Mouse (Mus musculus): ENCODE measurements around the gene Sem1. TPM values are rescaled to one million over a fixed set of nuclear protein-coding genes. Genes with fewer than 3 reads are reported as not detected.

Sem1 gene
- polyA plus RNA-seq (2014; fragmentation: Nextera tagmentation; extraction: Ambion mirVana): 144 and 164 TPM in 2 replicates

DNA sequence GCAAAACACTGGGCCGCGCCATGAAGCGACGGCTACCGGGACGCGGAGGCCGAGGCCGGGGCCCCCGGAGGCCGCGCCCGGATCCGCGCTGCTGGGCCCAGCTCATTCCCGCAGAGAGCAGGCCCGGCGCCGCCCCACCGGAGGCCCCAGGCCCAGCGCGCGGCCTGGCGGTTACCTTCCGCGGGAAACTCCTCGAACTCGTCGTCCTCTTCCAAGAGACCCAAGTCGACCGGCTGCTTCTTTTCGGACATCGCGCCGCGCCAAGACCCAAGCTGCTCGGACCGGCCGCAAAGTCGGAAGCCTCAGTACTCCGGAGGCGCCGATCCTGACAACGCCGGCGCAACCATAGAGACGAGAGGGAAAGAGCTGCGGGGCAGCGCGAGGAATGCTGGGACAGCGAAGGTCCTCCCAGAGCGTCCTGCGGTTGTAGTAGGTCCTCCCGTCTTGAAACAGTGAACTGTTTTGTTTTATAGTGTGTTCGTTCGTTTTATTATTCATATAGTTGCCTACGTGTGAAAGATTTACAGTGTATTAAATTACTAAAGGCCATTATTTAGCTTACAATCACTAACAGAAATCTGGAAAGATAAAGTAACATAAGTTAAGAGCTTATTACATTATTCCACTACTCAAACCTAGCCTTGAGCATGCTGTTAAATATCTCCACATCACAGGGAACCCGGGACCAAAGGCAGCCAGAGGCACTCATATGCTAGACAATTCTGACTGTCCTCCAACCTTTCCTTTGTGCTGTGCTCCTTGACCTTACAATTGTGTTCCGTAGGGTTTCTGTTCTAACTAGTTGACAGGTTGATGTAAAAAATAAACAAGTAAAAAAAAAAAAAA lies at the start of gene Sem1:
Gene Sem1 (minus strand): TSS at position 360 of the 846 bp plus-strand sequence.
- peak within 1 kb of the TSS; percentile 85 for H3K4me2 ChIP-seq (replicated peaks)
- no peaks in the 10 kb centered on the region for H3K36me3 ChIP-seq (replicated peaks; ENCODE audit: control insufficient read depth, insufficient read depth)
- peak within 1 kb of the TSS; percentile 97 for H3K9ac ChIP-seq
- peak; percentile 89 for DNase-seq (ENCODE audit: low spot score)
- under 1% methylated on average over 59 of the region's 59 CpGs for WGBS
- peak within 1 kb of the TSS; percentile 86 for H3K4me3 ChIP-seq (replicated peaks; ENCODE audit: low read length)
- no peaks in the 10 kb centered on the region for H3K9me3 ChIP-seq (ENCODE audit: control insufficient read depth, low read length)
- no peaks in the 10 kb centered on the region for H3K27me3 ChIP-seq (ENCODE audit: control insufficient read depth, insufficient read depth, low read length)
- peak; percentile 99 for ATAC-seq (ENCODE audit: low FRiP score)
- peak within 1 kb of the TSS; percentile 77 for H3K27ac ChIP-seq
- H3K4me1 ChIP-seq (replicated peaks; ENCODE audit: control insufficient read depth, insufficient read depth, low read length): peaks cover 21% of the 10 kb centered on the region

DNA sequence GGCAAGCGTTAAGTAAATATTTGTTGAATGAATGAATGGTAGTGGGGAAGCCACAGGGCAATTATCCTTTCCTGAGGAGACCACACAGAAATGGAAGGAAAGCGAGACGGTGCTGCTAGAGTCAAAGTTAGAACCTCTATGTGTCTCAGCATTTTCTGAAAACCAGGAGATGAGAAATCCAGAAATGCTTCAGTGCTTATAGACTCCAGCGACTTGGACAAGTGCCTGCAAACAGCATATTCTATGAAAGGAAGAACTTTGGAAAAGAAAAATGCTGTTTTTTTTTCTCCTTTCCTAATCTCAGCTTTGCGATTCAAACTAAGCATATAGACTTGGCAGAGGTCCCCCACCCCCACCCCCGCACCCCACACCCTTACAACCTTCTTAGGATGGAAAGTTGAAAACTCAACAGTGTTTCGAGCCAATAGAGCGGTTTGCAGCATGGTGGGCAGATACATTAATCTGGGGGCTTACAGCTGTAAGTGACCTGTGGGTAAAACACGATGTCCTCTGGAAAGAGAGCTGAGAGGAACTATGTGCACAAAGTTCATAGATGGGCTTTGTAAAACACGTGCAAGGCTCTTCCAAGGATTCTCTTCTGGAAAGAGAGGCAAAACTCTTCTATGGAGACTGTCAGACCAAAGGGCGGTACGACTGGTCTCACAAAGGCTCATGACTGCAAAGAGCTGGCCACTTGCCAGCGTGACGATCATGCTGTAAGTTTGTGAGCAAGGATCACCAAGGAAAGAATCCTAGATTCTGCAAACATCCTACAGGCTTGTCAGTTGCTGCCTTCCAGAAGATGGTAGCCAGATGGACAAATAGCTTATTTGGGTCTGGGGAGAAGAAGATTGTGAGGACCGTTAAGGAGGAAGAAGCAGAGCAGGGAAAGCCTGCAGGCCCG lies 44.6 kb upstream of the Sem1 start:
- DNase-seq (ENCODE audit: low spot score) (peak; percentile 66), ATAC-seq (ENCODE audit: low FRiP score) (no peak)
- 58% methylated on average over 16 of the region's 16 CpGs for WGBS
- Histone ChIP-seq H3K4me1 (replicated peaks; ENCODE audit: control insufficient read depth, insufficient read depth, low read length) (no peaks in the 10 kb centered on the region), H3K36me3 (replicated peaks; ENCODE audit: control insufficient read depth, insufficient read depth) (no peaks in the 10 kb centered on the region), H3K4me3 (replicated peaks; ENCODE audit: low read length) (no peak overlapping the region), H3K9me3 (ENCODE audit: control insufficient read depth, low read length) (no peaks in the 10 kb centered on the region), H3K4me2 (replicated peaks) (0 out of 2 replicates have a peak overlapping the region, but pooled peaks have one; percentile 20), H3K27ac (no peak overlapping the region), H3K9ac (no peak overlapping the region), H3K27me3 (ENCODE audit: control insufficient read depth, insufficient read depth, low read length) (no peaks in the 10 kb centered on the region)

DNA sequence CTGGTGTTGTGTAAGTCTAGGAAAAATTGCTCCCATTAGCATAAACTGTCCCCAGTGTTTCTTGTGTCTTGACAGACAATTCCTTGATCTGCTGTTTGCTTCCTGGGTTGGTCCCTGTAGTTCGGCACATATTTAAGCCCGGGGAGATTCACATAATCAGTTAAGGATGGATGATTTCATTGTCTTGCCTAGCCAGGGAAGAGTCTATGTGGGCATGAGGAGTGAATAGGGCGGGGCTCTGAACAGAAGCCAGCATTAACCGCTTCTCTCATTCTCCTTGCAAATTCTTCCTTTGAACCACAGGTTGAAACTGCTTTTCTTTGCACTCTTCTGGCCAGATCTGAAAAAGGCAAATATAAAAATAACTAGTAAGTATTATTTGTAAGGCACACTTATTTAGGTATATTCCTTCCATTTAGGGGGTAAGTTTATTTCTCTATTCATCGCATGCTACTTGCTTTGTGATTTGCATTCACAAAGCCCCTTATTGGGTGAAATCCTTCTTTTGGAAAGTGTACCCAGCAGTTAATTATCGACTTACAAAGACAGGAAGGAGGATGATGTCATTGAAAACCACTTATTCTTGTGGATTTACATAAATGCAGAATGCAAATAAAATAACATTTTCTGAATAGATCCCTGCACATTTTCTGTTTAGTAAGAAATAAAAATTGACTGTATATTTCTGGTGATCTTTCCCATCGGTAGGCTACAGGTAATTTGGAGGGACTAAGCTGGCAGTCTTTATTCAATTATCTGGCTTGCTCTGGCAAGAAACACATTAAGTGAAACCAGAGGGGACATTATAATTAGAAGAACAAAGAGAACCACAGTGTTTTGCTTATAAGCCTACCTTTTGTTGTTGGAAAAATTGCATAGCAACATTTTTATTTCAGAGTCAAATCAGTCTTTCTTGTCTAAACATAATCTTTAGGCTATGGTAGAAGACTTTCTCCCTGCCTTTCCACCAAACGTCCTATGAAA lies 25.4 kb upstream of the Sem1 start:
- H3K27ac ChIP-seq: peak overlapping the region; percentile 28
- peaks cover 6% of the 10 kb centered on the region for H3K4me1 ChIP-seq (replicated peaks; ENCODE audit: control insufficient read depth, insufficient read depth, low read length)
- ATAC-seq (ENCODE audit: low FRiP score): peak; percentile 76; the same call in 1 of the 2 replicates
- peak; percentile 29 for DNase-seq (ENCODE audit: low spot score)
- peak overlapping the region; percentile 11; the same call in 1 of the 2 replicates for H3K4me2 ChIP-seq (replicated peaks)
- no peaks in the 10 kb centered on the region for H3K9me3 ChIP-seq (ENCODE audit: control insufficient read depth, low read length)
- no peak overlapping the region for H3K9ac ChIP-seq
- H3K36me3 ChIP-seq (replicated peaks; ENCODE audit: control insufficient read depth, insufficient read depth): no peaks in the 10 kb centered on the region
- H3K4me3 ChIP-seq (replicated peaks; ENCODE audit: low read length): no peak overlapping the region
- no peaks in the 10 kb centered on the region for H3K27me3 ChIP-seq (ENCODE audit: control insufficient read depth, insufficient read depth, low read length)
- 33% methylated on average over 8 of the region's 8 CpGs for WGBS

DNA sequence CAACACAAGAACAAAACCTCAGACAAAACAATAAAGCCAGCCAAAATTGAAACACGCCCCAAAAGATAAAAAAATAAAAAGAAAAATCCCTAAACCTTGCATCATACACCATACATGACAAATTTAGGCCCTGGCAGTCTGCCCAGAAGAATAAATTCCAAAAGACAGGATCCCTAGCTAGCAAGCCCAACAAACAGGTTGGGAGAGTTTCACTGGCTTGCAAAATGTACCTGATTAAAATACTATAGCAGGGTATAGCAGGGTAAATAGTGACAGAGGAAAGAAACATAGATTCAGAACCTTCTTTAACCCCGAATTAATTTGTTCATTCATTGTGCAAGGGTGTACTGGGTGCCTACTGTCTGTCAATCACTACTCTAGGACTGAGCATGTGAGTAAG lies 7.8 kb upstream of the Sem1 start:
- no peak for ATAC-seq (ENCODE audit: low FRiP score)

DNA sequence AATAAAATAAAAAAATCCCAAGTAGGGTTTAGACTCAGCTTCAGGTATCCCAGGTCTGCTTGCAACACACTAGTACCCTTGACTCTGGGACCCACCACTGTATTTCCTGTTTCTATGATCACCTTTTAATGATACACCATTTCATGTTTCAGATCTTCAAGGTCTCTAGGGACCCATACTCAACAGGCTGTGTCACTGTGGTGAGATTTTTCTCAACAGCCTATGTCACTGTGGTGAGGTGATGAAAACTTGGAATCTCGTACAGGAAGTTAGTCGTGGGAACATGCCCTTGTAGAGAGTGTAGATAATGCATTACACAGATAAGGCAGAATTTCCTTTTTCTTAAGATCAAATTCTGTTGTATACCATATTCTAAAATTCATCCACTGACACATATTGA lies 3.4 kb upstream of the Sem1 start:
- no peak overlapping the region for H3K4me2 ChIP-seq (replicated peaks)
- 87% methylated on average over 2 of the region's 2 CpGs for WGBS
- H3K36me3 ChIP-seq (replicated peaks; ENCODE audit: control insufficient read depth, insufficient read depth): no peaks in the 10 kb centered on the region
- no peak overlapping the region for H3K27ac ChIP-seq
- H3K9me3 ChIP-seq (ENCODE audit: control insufficient read depth, low read length): no peaks in the 10 kb centered on the region
- H3K9ac ChIP-seq: no peak overlapping the region
- no peak for ATAC-seq (ENCODE audit: low FRiP score)
- DNase-seq (ENCODE audit: low spot score): no peak
- no peaks in the 10 kb centered on the region for H3K27me3 ChIP-seq (ENCODE audit: control insufficient read depth, insufficient read depth, low read length)
- no peak overlapping the region for H3K4me3 ChIP-seq (replicated peaks; ENCODE audit: low read length)
- peaks cover 8% of the 10 kb centered on the region for H3K4me1 ChIP-seq (replicated peaks; ENCODE audit: control insufficient read depth, insufficient read depth, low read length)

More for the DNA sequence above, 7.8 kb upstream of the Sem1 start:
- no peaks in the 10 kb centered on the region for H3K27me3 ChIP-seq (ENCODE audit: control insufficient read depth, insufficient read depth, low read length)
- WGBS: 85% methylated on average over 2 of the region's 2 CpGs
- H3K9me3 ChIP-seq (ENCODE audit: control insufficient read depth, low read length): no peaks in the 10 kb centered on the region
- H3K36me3 ChIP-seq (replicated peaks; ENCODE audit: control insufficient read depth, insufficient read depth): no peaks in the 10 kb centered on the region
- H3K9ac ChIP-seq: no peak overlapping the region
- DNase-seq (ENCODE audit: low spot score): no peak
- no peaks in the 10 kb centered on the region for H3K4me1 ChIP-seq (replicated peaks; ENCODE audit: control insufficient read depth, insufficient read depth, low read length)
- H3K4me2 ChIP-seq (replicated peaks): no peak overlapping the region
- H3K4me3 ChIP-seq (replicated peaks; ENCODE audit: low read length): no peak overlapping the region
- H3K27ac ChIP-seq: no peak overlapping the region

DNA sequence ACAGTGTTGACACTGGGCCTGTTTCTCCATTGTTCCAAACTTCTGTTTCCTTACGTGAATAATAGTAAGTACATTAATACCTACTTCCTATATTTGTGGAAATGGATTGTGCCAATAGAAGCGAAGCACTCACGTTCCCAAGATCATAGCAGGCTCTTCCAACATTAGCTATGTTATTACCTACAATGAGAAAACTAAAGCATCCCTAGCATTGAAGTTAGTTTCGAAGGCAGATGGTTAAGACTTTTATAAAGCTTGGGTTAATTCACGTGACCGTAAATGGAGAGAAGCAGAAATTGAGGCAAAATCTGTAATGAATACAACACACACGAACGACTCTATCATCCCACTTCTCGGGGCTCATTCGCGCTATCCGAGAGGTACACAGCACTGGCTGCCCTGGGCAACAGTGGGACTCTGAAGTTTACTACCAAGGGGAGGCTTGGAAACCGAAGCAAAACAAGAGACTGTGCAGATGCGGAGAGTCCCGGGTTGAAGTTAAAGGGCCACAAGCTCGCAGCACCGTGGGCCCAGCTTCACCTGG lies 650 bp downstream of the Sem1 start:
- peak overlapping the region; percentile 77 for H3K27ac ChIP-seq
- no peaks in the 10 kb centered on the region for H3K27me3 ChIP-seq (ENCODE audit: control insufficient read depth, insufficient read depth, low read length)
- H3K36me3 ChIP-seq (replicated peaks; ENCODE audit: control insufficient read depth, insufficient read depth): no peaks in the 10 kb centered on the region
- WGBS: 5% methylated on average over 17 of the region's 17 CpGs
- H3K4me3 ChIP-seq (replicated peaks; ENCODE audit: low read length): peak overlapping the region; percentile 86
- peak overlapping the region; percentile 85 for H3K4me2 ChIP-seq (replicated peaks)
- H3K9ac ChIP-seq: peak overlapping the region; percentile 97
- H3K4me1 ChIP-seq (replicated peaks; ENCODE audit: control insufficient read depth, insufficient read depth, low read length): peaks cover 21% of the 10 kb centered on the region
- DNase-seq (ENCODE audit: low spot score): no peak
- H3K9me3 ChIP-seq (ENCODE audit: control insufficient read depth, low read length): no peaks in the 10 kb centered on the region
- ATAC-seq (ENCODE audit: low FRiP score): peak; percentile 59

DNA sequence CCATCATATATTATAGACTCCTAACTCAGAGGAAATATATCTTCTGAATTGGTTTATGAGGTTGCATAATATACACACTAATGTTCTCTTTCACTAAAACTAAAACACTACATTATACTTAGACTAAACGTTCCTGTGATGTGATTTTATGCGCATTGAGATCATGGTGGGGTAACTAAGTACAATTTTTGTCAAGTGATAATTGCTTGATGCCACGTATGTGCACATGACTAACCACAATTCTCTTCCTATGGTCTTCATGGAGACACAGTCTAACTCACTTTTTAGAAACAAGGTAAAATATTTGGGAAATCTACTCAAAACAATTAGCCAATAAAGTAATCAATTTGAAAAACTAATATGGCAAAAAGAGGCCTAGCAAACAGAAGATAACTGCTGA lies 1.2 kb downstream of the Sem1 start:
- Histone ChIP-seq H3K4me3 (replicated peaks; ENCODE audit: low read length) (peak overlapping the region; percentile 86), H3K36me3 (replicated peaks; ENCODE audit: control insufficient read depth, insufficient read depth) (no peaks in the 10 kb centered on the region), H3K27ac (no peak overlapping the region), H3K4me2 (replicated peaks) (peak overlapping the region; percentile 85), H3K4me1 (replicated peaks; ENCODE audit: control insufficient read depth, insufficient read depth, low read length) (peaks cover 21% of the 10 kb centered on the region), H3K9ac (peak overlapping the region; percentile 97), H3K27me3 (ENCODE audit: control insufficient read depth, insufficient read depth, low read length) (no peaks in the 10 kb centered on the region), H3K9me3 (ENCODE audit: control insufficient read depth, low read length) (no peaks in the 10 kb centered on the region)
- ATAC-seq (ENCODE audit: low FRiP score) (no peak), DNase-seq (ENCODE audit: low spot score) (no peak)
- WGBS: 70% methylated on average over 3 of the region's 3 CpGs

DNA sequence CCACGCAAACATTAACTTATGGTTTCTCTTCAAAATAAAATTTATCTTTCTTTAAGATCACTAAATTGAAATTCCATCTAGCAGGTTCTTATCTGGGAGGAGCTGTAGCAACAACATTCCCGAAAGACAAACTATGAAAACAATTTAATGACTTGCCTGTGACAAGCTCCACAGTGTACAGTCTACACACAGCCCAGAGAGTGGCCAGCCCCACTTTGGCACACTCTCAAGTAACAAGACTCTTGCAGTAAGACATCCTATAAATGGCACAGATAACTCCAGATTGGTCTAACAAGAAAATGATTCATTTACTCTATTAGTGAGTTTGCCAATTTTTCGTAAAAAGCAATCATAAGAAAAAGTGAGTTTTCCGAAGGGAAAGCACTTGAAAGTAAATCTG lies 2.7 kb downstream of the Sem1 start:
- Histone ChIP-seq H3K9ac (no peak overlapping the region), H3K27me3 (ENCODE audit: control insufficient read depth, insufficient read depth, low read length) (no peaks in the 10 kb centered on the region), H3K9me3 (ENCODE audit: control insufficient read depth, low read length) (no peaks in the 10 kb centered on the region), H3K36me3 (replicated peaks; ENCODE audit: control insufficient read depth, insufficient read depth) (no peaks in the 10 kb centered on the region), H3K4me1 (replicated peaks; ENCODE audit: control insufficient read depth, insufficient read depth, low read length) (peaks cover 21% of the 10 kb centered on the region), H3K4me3 (replicated peaks; ENCODE audit: low read length) (no peak overlapping the region), H3K4me2 (replicated peaks) (no peak overlapping the region), H3K27ac (no peak overlapping the region)
- no peak for DNase-seq (ENCODE audit: low spot score)
- 92% methylated on average over 4 of the region's 4 CpGs for WGBS
- no peak for ATAC-seq (ENCODE audit: low FRiP score)

Data from hindbrain, embryonic 14.5 days (tissue).